Mouse (Mus musculus): Measurements from ENCODE around the gene Rock2. TPM values are rescaled to one million over a fixed set of nuclear protein-coding genes. Genes with fewer than 3 reads are reported as not detected.

Gene Rock2
- polyA plus RNA-seq, 1 experiment = 95.1 TPM

DNA sequence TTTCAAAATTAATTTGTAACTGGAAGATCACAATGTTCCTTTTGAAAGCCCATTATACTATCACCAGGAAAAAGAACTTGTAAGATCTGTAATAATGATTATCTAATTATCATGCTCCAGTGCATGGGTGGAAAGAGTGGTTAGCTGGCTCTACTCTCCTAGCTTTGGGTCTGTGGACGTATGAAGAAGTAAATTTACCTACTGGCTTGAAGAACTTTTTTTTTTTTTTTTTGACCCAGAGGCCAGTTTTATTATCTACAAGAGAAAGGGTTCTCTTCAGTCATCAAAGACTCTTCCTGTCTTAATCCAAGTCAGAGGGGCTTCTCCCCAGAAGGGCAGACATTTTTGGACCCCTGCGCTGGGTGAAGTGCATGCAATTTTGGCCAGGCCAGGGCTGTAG, 1.7 kb upstream of the Rock2 start:
- Histone ChIP-seq H3K4me1 (ENCODE audit: control insufficient read depth, insufficient read depth, low read length) (no peaks in the 10 kb centered on the region), H3K9me3 (replicated peaks; ENCODE audit: control insufficient read depth, insufficient read depth, low read length, poor library complexity, severe bottlenecking) (no peaks in the 10 kb centered on the region; the same call in 1 of the 2 replicates), H3K9ac (ENCODE audit: low read depth, poor library complexity, severe bottlenecking) (0 out of 2 replicates have a peak overlapping the region, but pooled peaks have one; percentile 97), H3K27me3 (ENCODE audit: control insufficient read depth, insufficient read depth, low read length, poor library complexity, severe bottlenecking) (no peaks in the 10 kb centered on the region), H3K36me3 (ENCODE audit: control insufficient read depth, insufficient read depth, low read length, poor library complexity, severe bottlenecking) (no peaks in the 10 kb centered on the region), H3K27ac (ENCODE audit: insufficient read depth, low read length) (no peak overlapping the region), H3K4me3 (ENCODE audit: low read depth, low read length) (no peak overlapping the region)
- TF ChIP-seq CTCF (IDR thresholded peaks at IDR 0.05; ENCODE audit: low read depth, low read length) = no peak
- TF ChIP-seq POLR2A (IDR thresholded peaks at IDR 0.05; ENCODE audit: insufficient read depth, low read length) = no peak
- no peak for TF ChIP-seq EP300 (IDR thresholded peaks at IDR 0.05; ENCODE audit: insufficient read depth, low read depth, low read length)

DNA sequence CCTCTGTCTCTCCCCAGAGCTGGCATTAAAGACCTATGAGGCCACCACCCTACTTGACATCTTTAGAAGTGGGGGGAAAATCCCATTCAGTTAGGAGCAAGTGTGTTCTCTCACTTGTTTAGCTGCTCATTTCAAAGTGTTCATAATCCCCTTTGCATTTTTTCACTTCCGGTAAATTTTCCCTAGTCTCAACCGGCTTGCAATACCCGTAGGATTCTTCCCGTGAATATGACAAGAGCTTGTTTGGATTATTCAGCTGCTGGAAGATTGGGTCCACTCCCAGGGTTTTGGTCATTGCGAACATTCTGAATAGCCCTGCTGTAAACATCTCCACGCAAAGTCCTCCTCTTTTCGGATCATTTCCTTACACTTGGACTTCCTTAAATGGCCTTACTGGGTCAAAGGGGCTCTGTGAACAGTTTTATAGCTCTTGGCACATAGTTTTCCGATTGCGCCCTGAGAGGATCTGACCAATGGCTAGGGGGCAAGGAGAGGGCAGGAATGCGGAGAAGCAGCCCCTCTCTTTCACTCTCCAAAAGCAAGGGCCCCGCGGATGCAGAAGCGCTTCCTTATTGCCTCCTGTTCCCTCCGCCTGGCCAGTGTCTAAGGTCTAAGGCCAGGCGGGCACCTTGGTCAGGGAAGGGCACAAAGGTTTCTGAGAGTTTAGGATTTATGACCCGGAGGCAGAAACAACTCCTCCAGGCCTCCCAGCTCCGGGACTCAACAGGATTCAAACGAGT, 869 bp upstream of the Rock2 start:
- H3K36me3 ChIP-seq (ENCODE audit: control insufficient read depth, insufficient read depth, low read length, poor library complexity, severe bottlenecking) = no peaks in the 10 kb centered on the region
- H3K4me1 ChIP-seq (ENCODE audit: control insufficient read depth, insufficient read depth, low read length) = no peaks in the 10 kb centered on the region
- no peak for TF ChIP-seq CTCF (IDR thresholded peaks at IDR 0.05; ENCODE audit: low read depth, low read length)
- no peak for TF ChIP-seq EP300 (IDR thresholded peaks at IDR 0.05; ENCODE audit: insufficient read depth, low read depth, low read length)
- no peak for TF ChIP-seq POLR2A (IDR thresholded peaks at IDR 0.05; ENCODE audit: insufficient read depth, low read length)
- H3K27me3 ChIP-seq (ENCODE audit: control insufficient read depth, insufficient read depth, low read length, poor library complexity, severe bottlenecking) = no peaks in the 10 kb centered on the region
- peak overlapping the region; percentile 29 for H3K27ac ChIP-seq (ENCODE audit: insufficient read depth, low read length)
- H3K9ac ChIP-seq (ENCODE audit: low read depth, poor library complexity, severe bottlenecking) = peak overlapping the region; percentile 97
- peak overlapping the region; percentile 77 for H3K4me3 ChIP-seq (ENCODE audit: low read depth, low read length)
- no peaks in the 10 kb centered on the region for H3K9me3 ChIP-seq (replicated peaks; ENCODE audit: control insufficient read depth, insufficient read depth, low read length, poor library complexity, severe bottlenecking)

GRCm38 (mm10) chr12:16895221-16895928, 680 bp downstream of the Rock2 start:
- Histone ChIP-seq H3K27ac (ENCODE audit: insufficient read depth, low read length) (no peak overlapping the region), H3K9me3 (replicated peaks; ENCODE audit: control insufficient read depth, insufficient read depth, low read length, poor library complexity, severe bottlenecking) (no peaks in the 10 kb centered on the region), H3K27me3 (ENCODE audit: control insufficient read depth, insufficient read depth, low read length, poor library complexity, severe bottlenecking) (no peaks in the 10 kb centered on the region), H3K36me3 (ENCODE audit: control insufficient read depth, insufficient read depth, low read length, poor library complexity, severe bottlenecking) (no peaks in the 10 kb centered on the region), H3K4me3 (ENCODE audit: low read depth, low read length) (peak overlapping the region; percentile 96), H3K4me1 (ENCODE audit: control insufficient read depth, insufficient read depth, low read length) (no peaks in the 10 kb centered on the region), H3K9ac (ENCODE audit: low read depth, poor library complexity, severe bottlenecking) (peak overlapping the region; percentile 97)
- TF ChIP-seq EP300 (IDR thresholded peaks at IDR 0.05; ENCODE audit: insufficient read depth, low read depth, low read length) = no peak
- TF ChIP-seq CTCF (IDR thresholded peaks at IDR 0.05; ENCODE audit: low read depth, low read length) = no peak
- TF ChIP-seq POLR2A (IDR thresholded peaks at IDR 0.05; ENCODE audit: insufficient read depth, low read length) = no peak

- TF ChIP-seq POLR2A (IDR thresholded peaks at IDR 0.05; ENCODE audit: insufficient read depth, low read length) (no peak), CTCF (IDR thresholded peaks at IDR 0.05; ENCODE audit: low read depth, low read length) (no peak), EP300 (IDR thresholded peaks at IDR 0.05; ENCODE audit: insufficient read depth, low read depth, low read length) (no peak)
- H3K27ac ChIP-seq (ENCODE audit: insufficient read depth, low read length) = no peak overlapping the region
Measured at GRCm38 (mm10) chr12:16896073-16896789, 1.5 kb downstream of the Rock2 start.

DNA sequence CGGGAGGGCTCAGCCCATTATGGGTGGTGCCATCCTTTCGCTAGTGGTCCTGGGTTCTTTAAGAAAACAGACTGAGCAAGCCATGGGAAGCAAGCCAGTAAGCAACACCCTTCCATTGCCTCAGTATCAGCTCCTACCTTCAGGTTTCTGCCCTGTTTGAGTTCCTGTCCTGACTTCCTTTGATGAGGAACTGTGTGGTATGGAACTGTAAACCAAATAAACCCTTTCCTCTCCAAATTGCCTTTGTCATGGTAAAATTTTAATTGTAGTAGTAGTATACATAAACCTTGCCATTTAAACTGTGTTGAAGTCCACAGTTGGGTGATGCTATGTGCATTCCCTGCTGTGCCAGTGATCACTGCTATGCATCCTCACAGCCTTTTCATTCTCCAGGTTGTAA, 2.5 kb downstream of the Rock2 start:
- no peak overlapping the region for H3K27ac ChIP-seq (ENCODE audit: insufficient read depth, low read length)
- H3K36me3 ChIP-seq (ENCODE audit: control insufficient read depth, insufficient read depth, low read length, poor library complexity, severe bottlenecking) = no peaks in the 10 kb centered on the region
- H3K9ac ChIP-seq (ENCODE audit: low read depth, poor library complexity, severe bottlenecking) = no peak overlapping the region; the same call in 1 of the 2 replicates
- no peaks in the 10 kb centered on the region for H3K9me3 ChIP-seq (replicated peaks; ENCODE audit: control insufficient read depth, insufficient read depth, low read length, poor library complexity, severe bottlenecking)
- no peak overlapping the region for H3K4me3 ChIP-seq (ENCODE audit: low read depth, low read length)
- H3K4me1 ChIP-seq (ENCODE audit: control insufficient read depth, insufficient read depth, low read length) = no peaks in the 10 kb centered on the region
- H3K27me3 ChIP-seq (ENCODE audit: control insufficient read depth, insufficient read depth, low read length, poor library complexity, severe bottlenecking) = no peaks in the 10 kb centered on the region
- TF ChIP-seq EP300 (IDR thresholded peaks at IDR 0.05; ENCODE audit: insufficient read depth, low read depth, low read length) = no peak
- TF ChIP-seq CTCF (IDR thresholded peaks at IDR 0.05; ENCODE audit: low read depth, low read length) = no peak
- TF ChIP-seq POLR2A (IDR thresholded peaks at IDR 0.05; ENCODE audit: insufficient read depth, low read length) = no peak

More at GRCm38 (mm10) chr12:16896073-16896789, 1.5 kb downstream of the Rock2 start:
- H3K27me3 ChIP-seq (ENCODE audit: control insufficient read depth, insufficient read depth, low read length, poor library complexity, severe bottlenecking) = no peaks in the 10 kb centered on the region
- peak overlapping the region; percentile 96 for H3K4me3 ChIP-seq (ENCODE audit: low read depth, low read length)
- no peaks in the 10 kb centered on the region for H3K36me3 ChIP-seq (ENCODE audit: control insufficient read depth, insufficient read depth, low read length, poor library complexity, severe bottlenecking)
- H3K9me3 ChIP-seq (replicated peaks; ENCODE audit: control insufficient read depth, insufficient read depth, low read length, poor library complexity, severe bottlenecking) = no peaks in the 10 kb centered on the region
- peak overlapping the region; percentile 97 for H3K9ac ChIP-seq (ENCODE audit: low read depth, poor library complexity, severe bottlenecking)
- H3K4me1 ChIP-seq (ENCODE audit: control insufficient read depth, insufficient read depth, low read length) = no peaks in the 10 kb centered on the region

All from ES-Bruce4 (cell line).